Mouse (Mus musculus) heart, adult 2 months (tissue): Measurements from ENCODE around the gene Mlc1.

Experiments used
- CTCF ChIP-seq: fragments of 200-600 bp; IDR thresholded peaks from 2 replicates; pipeline ENCODE4 v1.8.1; 2022; ENCODE audit warnings: antibody characterized with exemption, mild to moderate bottlenecking, moderate library complexity
- EP300 ChIP-seq: fragments of 200-500 bp; IDR thresholded peaks from 2 replicates; pipeline ENCODE4 v1.6.1; 2011; ENCODE audit warnings: low read depth, low read length, control low read depth; ENCODE audit not compliant: insufficient read depth
- POLR2A ChIP-seq: fragments of 200-500 bp; IDR thresholded peaks from 2 replicates; pipeline ENCODE4 v1.6.1; 2011; ENCODE audit warnings: mild to moderate bottlenecking, low read depth, low read length, control low read depth; ENCODE audit not compliant: insufficient read depth

DNA sequence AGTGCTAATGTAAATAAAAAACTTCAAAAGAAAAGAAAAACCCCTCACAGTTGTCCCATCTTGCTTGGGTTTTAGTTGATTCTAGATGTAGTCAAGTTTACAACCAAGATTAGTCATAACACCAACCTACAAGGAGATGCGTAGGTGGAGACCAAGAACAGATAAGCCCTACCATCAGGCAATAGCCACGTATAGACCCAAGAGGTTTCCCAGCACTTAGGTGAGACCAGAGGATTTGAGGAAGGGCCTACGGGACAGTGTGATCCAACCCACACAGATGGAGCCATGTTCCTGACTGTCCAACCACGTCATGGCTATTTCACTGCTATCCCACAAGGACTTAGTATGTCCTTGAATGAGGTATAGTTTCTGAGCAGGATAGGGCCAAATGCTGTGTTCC is 6.5 kb downstream of the Mlc1 start:
- TF ChIP-seq POLR2A (no peak), CTCF (no peak), EP300 (no peak)
